Mouse (Mus musculus) C2C12 (cell line): ENCODE data around the gene Pcsk2.

ENCODE experiments used
- CEBPB ChIP-seq: IDR thresholded peaks from one replicate; pipeline ENCODE4 v1.6.1; 2011; ENCODE audit warnings: low read depth, mild to moderate bottlenecking, control low read depth, moderate library complexity
- CTCF ChIP-seq: IDR thresholded peaks from one replicate; pipeline ENCODE4 v1.5.1; 2011; ENCODE audit not compliant: control insufficient read depth, insufficient read depth, insufficient read length
- MAX ChIP-seq: IDR thresholded peaks from one replicate; pipeline ENCODE4 v1.6.1; 2011; ENCODE audit warnings: mild to moderate bottlenecking, control low read depth
- MYOD1 ChIP-seq: IDR thresholded peaks from one replicate; pipeline ENCODE4 v1.6.1; 2011; ENCODE audit warnings: low read depth; ENCODE audit not compliant: control insufficient read depth, insufficient read length
- MYOG ChIP-seq: IDR thresholded peaks from one replicate; pipeline ENCODE4 v1.6.1; 2011; ENCODE audit not compliant: control insufficient read depth, insufficient read length; ENCODE audit errors: extremely low read depth
- USF1 ChIP-seq: IDR thresholded peaks from one replicate; pipeline ENCODE4 v1.6.1; 2011; ENCODE audit warnings: low read depth, mild to moderate bottlenecking, control low read depth, moderate library complexity

DNA sequence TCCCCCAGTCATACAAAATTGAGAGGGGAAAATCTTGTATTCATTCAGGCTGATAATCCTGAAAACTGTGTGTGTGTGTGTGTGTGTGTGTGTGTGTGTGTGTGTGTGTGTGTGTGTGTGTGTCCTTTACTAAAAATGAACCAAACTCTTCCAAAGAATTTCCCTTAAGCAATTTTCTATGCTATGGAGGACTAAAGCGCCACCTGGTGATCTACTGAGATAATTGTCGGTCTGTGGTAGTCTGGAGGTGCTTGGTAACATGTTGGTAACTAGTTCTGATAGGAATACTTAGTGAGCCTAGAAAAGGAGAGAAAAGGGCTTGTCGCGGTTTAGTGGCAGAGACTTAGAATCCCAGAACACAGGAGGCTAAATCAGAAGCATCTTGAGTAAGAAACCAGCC, 230.5 kb downstream of the Pcsk2 start:
- TF ChIP-seq CTCF (peak; percentile 27), USF1 (no peak), MYOG (no peak), CEBPB (no peak), MYOD1 (no peak), MAX (no peak)
